Mouse (Mus musculus) T-helper 2 cell (primary cell): ENCODE data around the gene Kptn.

ENCODE experiments used
- in situ Hi-C: fragments of 300-600 bp; cut with MboI, MseI; formaldehyde crosslinking; loops from one replicate; pipeline ENCODE4 v1.15.1; 2025; ENCODE audit warnings: high pct_unique_total_duplicates

Kptn gene

DNA sequence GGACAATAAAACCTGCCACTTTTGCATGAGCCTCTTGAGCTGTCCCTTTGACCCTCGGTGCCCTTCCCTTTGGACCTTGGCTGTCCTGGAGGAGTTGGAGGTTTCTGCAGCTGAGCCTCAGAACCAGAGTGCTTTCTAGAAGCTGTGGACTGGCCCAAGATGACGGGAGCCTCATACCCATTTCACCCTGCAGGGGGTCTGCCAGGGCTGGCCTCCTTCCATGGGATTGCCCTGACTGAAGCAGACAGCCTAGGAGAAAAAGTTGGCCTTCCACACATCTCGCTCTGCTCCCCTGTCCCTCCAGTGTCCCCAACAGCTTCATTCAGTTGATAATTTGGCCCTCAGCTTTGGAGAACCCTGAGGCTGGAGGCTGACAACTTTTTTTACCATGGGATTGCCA is 2.6 kb upstream of the Kptn start:
- in situ Hi-C loops: no loop called here

DNA sequence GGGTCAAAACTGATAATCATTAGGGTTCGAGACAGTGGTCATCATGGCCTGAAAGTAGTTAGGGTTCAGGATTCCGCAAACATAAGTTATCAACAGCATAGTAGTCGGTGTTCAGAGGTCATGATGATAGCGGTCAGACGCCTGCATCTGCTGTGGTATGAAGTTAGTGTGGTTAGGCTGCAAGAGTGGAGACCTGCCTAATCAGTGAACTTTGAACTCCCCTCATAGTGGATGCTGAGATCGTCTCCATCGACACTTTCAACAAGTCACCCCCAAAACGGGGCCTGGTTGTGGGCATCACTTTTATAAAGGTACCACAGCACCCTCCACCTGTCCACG is 536 bp downstream of the Kptn start:
- in situ Hi-C loops: no loop called here

DNA sequence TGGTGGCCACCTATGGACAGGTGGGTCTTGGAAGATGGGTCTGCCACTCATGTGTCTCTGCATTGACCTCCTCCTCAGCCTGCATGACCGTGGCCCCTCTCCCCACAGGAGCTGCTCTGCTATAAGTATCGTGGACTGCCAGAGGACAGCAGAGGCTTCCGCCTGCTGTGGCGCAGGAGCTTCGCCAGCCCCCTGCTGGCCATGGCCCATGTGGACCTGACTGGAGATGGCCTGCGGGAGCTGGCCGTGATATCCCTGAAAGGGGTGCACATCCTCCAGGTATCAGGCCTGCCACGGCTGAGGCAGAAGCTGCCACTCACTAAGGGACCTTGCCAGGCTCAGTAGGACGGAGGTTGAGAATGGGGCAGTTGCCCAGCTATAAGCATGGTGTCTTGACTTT is 6.1 kb downstream of the Kptn start:
- in situ Hi-C loops: no loop called here

DNA sequence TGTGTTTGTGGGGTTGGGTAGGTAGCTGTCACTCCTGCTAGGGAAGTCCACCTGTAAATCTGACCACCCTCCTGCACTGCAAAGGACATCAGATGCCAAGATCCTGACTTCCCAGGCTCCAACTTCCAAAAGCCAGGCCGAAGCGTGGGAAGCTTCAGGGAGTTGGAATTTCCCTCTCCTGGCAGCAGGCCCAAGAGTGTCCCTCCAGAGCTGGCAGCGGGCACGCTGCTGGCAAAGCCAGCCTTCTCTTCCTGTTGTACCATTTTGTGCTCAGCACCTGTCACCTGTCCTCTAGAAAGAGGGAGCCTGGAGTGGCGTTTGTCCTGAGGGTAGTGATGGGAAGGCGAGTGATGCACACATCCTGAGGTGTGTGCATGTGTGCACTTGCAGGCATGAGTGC is 8.6 kb downstream of the Kptn start:
- in situ Hi-C loops: no loop called here

DNA sequence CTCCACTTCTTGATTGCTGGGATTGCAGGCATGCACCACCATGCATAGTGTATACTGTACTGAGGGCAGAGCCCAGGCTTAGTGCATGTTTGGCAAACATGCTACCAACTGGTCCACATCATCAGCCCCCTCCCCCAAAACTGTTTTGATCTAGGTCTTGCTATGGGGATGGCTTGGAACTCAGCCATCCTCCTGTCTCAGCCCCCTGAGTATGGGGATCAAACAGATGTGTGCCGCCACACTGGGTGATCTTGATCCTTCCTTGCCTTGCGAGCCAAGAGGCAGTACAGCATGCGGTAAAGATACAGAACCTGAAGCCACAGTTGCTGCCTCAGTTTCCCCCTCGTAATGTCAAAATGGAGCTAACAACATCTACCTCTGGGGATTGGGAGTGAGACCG is 9.2 kb downstream of the Kptn start:
- in situ Hi-C loops: no loop called here

DNA sequence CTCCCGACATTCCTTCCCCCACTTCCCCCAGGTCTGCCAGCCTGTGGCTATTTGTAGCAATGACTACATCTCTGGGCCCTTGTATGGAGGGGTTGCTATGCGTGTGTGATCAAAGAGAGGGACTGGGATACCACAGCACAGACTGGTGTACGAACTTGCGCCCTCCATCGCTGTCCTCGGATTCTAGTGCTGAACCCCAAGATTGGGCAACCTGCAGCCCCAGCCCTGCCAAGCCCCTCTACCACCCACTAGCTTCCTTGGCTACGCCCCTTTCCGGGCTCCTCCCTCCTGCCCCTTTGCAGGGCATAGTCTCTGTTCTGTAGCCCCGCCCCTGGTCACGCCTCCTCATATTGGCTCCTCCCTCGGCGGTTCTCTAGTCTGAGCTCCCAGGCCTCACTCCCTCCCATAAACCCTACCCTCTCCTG is 9.7 kb downstream of the Kptn start, which contains the start of gene Slc8a2:
Gene Slc8a2, plus strand, starts transcription at position 406 of the 425 bp plus-strand sequence.
- in situ Hi-C loops: no loop called here

DNA sequence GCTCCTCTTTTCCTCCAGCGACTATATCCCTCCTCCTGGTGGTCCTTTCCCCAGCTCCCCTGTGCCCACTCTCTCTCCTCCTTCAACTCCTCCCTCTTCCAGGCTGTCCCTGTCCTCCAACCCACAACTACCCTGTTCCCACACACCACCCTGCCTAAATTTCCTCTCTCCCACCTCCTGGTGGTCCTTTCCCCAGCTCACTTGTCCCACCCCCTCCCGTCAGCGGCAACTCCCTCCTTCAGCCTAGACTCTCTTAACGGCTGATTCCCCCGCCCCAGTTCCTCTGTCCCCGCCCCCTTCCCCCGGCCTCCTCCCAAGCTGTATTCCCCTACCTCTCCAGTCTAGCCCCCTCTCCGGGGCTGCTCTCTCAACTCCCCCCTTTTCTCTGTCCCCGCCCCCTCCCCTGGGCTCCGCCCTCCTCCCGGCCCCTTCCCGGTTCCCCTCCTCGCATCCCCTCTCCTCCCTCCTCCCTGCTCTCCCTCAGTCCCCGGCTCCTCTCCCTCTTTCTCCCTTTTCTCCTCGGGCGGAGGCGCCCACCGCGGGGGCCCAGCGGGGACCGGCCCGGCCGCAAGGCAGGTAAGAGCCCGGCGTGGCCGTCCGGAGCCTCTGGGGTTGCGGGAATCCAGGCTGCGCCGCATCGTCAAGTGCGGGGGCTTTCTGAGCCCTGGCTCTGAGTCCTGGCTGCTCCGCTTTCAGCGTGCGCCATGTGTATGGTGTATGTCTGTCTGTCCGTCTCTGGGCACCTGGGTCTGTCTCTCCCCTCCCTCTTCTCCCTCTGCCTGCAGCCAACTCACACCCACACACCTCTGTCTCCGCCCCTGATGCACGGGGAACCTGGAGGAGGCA is 10.4 kb downstream of the Kptn start:
- in situ Hi-C loops: no loop called here

DNA sequence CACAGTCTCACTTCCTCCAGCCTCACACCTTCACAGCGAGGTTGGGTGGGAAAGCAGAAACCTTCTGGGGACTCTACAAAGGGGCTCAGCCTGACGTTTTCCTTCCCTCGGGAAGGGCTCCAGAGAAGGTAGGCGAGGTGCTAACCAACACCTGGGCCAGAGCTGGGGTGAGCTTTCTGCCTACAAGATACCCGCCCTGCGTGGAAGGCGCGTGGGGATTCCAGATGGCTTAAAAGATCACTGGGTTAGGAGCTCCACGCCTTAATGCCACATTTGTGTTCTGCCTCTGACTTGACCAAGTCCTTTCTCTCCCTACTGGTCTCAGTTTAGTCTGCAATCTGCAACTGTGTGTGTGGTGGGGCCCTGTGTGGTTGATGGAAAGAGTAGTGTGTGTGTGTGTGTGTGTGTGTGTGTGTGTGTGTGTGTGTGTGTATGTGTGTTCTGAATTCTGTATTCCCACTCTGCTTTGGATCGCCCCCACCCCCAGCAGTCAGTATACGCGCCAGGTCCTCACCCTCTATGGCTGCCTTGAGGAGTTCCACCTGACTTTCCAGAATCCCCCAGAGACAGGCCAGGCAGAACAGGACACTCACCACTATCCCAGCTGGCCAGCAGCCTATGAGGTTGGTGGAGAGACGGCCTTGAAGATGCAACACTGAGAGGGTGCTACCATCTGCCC is 11.4 kb downstream of the Kptn start:
- in situ Hi-C loops: no loop called here

DNA sequence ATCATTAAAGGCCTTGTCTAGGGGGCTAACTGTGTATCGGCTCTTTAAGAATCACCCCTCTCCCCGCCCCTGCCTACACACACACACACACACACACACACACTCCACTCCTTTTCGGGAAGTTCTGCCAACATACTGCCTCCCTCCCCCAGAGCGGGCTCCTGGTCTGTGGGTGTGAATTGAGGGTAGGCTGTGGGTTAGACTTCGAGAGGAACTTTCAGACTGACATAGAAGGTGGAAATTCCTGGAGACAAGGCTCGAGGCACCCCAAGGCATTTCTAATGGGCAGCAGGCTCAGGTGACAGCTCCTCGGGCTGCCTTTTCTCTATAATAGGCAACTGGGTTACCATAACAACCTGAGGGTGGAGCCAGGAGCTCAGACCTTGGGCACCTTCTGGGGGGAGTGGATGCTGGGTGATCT is 12.5 kb downstream of the Kptn start:
- in situ Hi-C loops: no loop called here

DNA sequence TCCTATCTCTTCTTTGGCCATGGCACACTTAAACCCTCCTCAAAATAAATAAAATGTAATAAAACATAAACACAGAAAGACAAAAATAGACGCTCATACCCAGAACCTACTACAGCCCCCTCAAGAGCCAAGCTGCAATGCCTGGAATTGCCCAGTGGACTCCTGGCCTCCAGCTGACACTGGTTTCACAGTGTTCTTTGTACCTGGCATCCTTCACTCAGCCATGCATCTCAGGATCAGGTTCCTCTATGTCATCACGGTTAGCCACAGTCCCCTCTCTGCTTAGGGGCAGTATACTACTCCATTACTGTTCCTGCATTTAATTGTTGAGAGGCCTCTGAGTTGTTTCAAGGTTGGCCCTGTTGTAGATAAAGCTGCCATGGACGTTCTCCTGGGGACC is 13.2 kb downstream of the Kptn start:
- in situ Hi-C loops: no loop called here

DNA sequence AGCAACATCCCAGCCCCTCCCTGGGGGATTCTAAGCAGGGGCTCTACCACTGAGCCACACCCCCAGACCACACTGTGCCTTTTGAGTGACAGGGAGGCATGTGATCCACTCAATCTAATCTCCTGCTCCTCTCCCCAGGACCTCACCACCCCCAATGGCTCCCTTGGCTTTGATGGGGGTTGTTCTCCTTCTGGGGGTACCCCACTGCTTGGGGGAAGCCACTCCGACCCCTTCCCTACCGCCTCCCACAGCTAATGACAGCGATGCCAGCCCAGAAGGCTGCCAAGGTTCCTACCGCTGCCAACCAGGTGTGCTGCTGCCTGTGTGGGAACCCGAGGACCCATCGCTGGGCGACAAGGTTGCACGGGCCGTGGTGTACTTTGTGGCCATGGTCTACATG is 14.0 kb downstream of the Kptn start:
- in situ Hi-C loops: no loop called here

DNA sequence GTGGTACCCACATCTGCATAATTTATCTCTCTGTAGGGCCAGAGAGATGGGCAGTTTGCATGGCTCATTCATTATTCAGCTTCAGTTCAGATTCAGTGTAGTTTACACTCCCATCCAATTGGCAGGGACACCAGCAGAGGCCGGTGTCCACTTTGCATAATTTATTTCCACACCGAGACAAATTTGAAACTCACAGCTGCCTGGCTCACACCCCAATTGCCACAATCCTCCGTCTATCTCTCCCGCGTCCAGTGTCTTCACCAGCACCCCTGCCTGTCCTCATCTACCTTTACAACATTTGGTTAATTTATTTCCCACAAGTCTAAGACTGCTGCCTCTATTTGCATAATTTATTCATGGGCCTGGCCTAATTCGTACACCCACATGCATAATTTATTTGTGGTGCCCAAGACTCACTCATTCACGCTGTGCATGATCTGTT is 15.3 kb downstream of the Kptn start:
- in situ Hi-C loops: no loop called here

DNA sequence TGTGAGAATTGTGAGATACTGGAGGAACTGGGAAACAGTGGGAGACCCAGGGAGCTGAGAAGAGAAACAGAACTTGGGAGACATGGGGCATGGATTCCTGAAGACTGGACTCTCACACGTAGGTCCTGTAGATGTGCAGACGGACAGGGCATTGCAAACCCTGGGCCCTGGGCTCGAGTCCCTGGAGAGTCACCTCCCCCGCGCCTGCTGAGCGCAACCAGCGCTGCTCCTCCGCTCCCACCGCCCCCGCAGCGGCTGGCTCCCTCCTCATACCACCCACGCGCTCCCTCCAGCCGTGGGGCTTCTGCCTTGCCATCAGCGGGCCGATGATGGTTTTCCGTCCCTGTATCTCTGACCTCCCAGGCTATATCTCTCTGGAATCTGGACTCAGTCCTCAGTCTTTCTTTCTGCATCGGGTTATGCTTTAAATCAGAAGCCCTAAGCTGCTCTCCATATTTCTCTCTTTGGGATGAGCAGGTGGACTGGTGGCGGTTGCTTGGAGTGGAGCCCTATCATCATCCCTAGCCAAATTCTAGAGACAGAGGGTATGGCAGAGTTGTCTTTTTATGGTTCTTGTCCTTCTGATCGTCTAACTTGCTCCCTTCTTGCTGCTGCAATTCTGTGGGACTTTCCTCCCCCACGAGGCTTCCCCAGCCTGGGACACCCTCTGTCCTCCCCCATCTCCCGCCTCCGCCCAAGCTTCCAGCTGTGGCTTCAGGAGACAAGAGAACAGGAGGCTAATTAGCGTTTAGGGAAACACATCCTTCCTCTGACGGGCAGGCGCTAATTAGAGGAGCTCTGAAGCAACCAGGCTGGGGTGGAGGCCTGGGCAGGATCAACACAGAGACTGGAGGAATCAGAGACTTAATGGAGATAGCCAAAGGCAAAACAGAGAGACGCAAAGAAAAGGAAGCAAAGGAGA is 27.1 kb downstream of the Kptn start:
- in situ Hi-C loops: loop anchor here (5.0 kb wide), 2 partner anchors 36 to 64 kb away; no protein-coding TSS in a partner anchor

DNA sequence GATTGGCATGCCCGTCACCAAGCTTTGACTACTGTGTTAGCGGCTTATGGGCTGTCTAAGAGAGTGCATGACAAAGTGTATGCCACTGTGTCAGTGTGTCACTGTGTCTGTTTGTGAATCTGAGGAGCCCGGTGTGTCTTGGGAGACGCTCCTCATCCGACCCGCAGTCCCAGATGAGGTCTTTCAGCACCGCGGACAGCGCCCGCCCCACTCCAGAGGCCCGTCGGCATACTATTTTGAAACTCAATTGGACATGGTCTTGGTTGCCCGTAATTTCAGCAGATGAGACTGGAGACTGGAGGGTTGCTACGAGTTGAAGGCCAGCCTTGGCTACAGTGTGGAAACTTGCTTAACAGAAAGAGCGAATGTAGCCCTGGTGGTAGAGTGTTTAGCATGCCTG is 27.9 kb downstream of the Kptn start:
- in situ Hi-C loops: loop anchor here (5.0 kb wide), 2 partner anchors 35 to 65 kb away; no protein-coding TSS in a partner anchor

DNA sequence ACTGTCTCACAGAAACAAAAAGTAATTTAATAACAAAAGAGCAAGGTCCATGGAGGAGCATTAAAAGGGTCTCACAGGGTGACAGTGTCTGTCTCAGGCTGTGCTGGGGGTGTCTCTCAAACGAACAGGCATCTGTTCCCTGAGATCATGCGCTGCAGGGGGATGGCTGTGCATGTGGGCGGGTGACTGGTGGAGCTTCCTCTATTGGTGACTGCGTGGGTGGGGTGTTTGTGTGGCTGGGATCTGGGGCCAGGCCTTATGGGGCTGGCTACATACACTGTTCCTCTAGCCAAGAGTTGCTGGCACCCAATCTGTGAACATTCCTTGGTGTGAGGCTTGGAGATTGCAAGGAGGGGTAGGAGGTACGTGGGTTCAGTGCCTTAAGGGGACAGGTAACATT is 29.5 kb downstream of the Kptn start:
- in situ Hi-C loops: loop anchor here (5.0 kb wide), 2 partner anchors 33 to 67 kb away; no protein-coding TSS in a partner anchor

DNA sequence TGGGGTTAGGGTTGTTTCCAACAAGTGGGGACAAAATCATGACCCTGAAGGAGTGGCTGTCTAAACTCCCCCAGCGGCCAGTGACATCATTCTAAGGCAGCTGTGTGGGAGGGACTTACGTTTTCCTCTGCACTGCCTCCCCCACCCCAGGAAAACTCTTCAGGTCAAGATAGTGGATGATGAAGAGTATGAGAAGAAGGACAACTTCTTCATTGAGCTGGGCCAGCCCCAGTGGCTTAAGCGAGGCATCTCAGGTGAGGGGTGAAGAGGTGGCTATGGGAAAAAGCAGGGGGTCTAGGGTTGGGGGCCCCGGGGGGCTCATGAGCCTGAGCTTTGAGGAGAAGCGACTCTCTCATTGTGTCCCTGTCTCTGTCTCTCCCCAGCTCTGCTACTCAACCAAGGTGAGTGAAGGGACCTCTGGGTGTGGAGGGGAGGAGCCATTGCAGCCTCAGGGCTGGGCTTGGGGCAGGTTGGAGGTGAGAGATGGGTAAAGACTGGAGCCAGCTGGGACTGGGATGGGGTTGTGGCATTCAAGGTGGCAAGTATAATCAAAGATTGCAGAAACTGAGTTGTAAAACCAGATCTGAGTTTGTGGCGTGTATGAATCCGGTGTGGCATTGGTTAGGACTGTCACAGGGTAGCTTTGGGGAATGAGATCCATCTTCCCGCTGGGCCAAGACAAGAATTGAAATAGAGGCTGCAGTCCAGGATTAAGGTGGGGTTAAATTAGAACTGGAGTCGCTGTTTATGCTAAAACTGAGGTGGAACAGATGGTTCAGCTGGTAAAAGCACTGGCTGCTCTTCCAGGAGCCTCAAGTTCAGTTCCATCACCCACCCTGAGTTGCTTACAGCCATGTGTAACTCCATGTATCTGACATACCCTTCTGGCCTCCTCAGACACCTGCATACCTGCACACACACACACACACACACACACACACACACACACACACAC is 30.8 kb downstream of the Kptn start:
- in situ Hi-C loops: no loop called here

DNA sequence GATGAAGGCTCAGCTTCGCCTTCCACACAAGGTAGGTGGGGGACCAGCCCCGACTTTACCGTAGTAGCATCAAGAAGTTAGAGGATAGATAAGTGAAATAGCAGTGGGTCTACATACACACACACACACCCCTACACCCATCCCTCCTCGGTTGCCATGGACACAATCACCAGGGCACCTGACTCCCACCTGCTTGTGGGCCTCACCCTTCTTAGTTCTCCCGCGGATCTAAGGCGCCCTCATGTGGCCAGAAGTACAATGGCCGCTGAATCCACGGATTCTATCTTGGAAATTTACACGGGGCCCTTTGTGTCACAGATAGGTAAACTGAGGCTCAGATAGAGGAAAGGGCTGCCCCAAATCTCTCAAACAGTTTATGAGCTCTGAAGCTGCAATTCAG is 33.8 kb downstream of the Kptn start:
- in situ Hi-C loops: no loop called here

DNA sequence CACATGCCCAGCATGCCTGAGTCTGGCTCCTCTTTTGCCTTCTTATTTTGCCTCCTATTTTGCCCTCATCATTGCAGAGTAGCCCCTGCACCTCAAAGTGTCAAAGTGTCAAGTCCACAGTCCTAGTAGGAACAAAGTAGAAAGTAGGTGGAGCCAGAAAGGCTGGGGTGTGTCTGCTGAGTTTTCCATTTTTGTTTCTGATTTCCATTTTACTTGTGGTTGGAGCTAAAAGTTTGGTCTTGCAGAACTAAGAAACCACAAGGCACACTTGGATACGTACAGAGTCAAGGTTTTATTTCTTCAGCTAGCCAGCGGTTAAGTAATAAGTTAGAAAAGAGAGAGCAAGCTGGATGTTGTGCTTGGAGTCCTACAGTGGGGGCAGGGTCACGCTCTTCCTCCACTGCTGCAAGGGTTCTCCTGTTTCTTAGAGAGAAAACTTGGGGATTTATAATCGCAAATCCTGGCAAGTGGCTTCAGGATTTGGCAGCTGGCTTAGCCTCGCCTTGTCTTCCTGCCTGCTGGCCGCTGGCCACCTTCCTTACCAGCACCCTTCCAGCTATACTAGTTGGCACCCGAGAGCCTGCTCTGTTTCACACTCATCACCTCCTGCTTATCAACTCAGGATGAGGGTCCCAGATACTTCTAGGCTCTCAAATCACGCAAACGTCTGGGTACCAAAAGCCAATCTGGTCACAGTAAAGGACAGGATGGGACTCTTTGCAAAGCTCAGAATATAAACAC is 35.6 kb downstream of the Kptn start:
- in situ Hi-C loops: no loop called here

DNA sequence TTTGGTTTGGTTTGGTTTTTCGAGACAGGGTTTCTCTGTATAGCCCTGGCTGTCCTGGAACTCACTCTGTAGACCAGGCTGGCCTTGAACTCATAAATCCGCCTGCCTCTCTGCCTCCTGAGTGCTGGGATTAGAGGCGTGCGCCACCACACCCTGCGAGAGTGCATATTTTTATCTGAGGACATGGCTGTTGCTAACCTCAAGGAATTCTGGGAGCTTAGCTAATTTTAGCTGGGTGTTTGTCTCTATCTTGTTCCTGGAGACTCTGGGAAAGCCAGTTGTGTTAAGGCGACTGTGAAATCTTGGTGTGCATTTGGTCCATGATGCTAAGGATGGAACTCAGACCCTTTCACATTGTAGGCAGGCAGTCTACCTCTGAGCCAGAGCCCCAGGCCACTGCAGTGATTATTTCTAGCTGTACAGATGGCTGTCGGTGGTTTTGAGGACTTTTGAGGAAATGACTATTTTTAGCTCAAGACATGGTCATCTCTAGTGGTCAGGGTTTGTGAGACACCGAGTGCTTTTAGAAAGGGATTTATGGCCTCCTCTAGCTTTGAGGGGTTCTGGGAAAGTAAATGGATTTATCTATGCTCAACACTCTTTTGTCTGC is 36.5 kb downstream of the Kptn start:
- in situ Hi-C loops: no loop called here

DNA sequence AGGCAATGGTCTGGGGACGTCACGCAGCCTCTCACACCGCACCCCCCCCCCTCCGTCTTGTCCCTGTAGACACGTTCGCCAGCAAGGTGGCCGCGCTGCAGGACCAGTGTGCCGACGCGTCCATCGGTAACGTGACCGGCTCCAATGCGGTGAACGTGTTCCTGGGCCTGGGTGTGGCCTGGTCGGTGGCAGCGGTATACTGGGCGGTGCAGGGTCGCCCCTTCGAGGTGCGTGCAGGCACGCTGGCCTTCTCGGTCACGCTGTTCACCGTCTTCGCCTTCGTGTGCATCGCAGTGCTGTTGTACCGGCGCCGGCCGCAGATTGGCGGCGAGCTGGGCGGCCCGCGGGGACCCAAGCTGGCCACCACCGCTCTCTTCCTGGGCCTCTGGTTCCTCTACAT is 39.0 kb downstream of the Kptn start:
- in situ Hi-C loops: no loop called here
